Comparison of ENCODE assay signal across 8 mouse cellular contexts in genomic region chr16:92696411-92697015, GRCm38 (mm10).
A peak's percentile ranks its signal among the peaks of the same experiment; 100 is the strongest.
DNase-seq lines count a peak whose midpoint lies in the region; ATAC-seq lines count a peak whose summit lies in the region.

No protein-coding gene starts in this region.

- no peaks in the 10 kb centered on the region for H3K36me3 ChIP-seq in embryonic facial prominence, embryonic 14.5 days (ENCODE audit: control insufficient read depth, insufficient read depth, low read length)
- no peaks in the 10 kb centered on the region for H3K36me3 ChIP-seq in heart, embryonic 13.5 days
- no peaks in the 10 kb centered on the region for H3K36me3 ChIP-seq in kidney, embryonic 16.5 days (ENCODE audit: insufficient read depth, low read length)

- H3K4me3 ChIP-seq in embryonic facial prominence, embryonic 14.5 days (ENCODE audit: low read depth, low read length) = peak overlapping the region; percentile 61
- peak overlapping the region; percentile 69 for H3K4me3 ChIP-seq in heart, embryonic 13.5 days
- H3K4me3 ChIP-seq in kidney, embryonic 16.5 days (ENCODE audit: low read length) = peak overlapping the region; percentile 66

- DNase-seq in urinary bladder, postnatal 14 days (ENCODE audit: low spot score) = peak; percentile 62
- no peak for DNase-seq in urinary bladder, postnatal 4 days (ENCODE audit: low spot score in 2 of 2)
- DNase-seq in embryonic facial prominence, embryonic 14.5 days (ENCODE audit: low spot score) = peak; percentile 71
- DNase-seq in lung, postnatal 4 days = peak; percentile 71 to 72
- peak; percentile 59 to 72 for DNase-seq in spleen, postnatal 10 days (ENCODE audit: low spot score in 2 of 2)
- DNase-seq in cerebellum, adult 18-20 months = no peak

- H3K27me3 ChIP-seq in embryonic facial prominence, embryonic 14.5 days (replicated peaks; ENCODE audit: control insufficient read depth, insufficient read depth, low read length) = 0 out of 2 replicates have a peak, but pooled peaks cover 13% of the 10 kb centered on the region
- peaks cover 74% of the 10 kb centered on the region for H3K27me3 ChIP-seq in heart, embryonic 13.5 days (replicated peaks)
- H3K27me3 ChIP-seq in kidney, embryonic 16.5 days (ENCODE audit: insufficient read depth, low read length) = peaks cover 57% of the 10 kb centered on the region

- peak overlapping the region; percentile 91 for H3K27ac ChIP-seq in embryonic facial prominence, embryonic 14.5 days (replicated peaks; ENCODE audit: low read depth, low read length)
- H3K27ac ChIP-seq in heart, embryonic 13.5 days (replicated peaks) = no peak overlapping the region
- no peak overlapping the region for H3K27ac ChIP-seq in kidney, embryonic 16.5 days (ENCODE audit: low read length)

- peak overlapping the region; percentile 82 for H3K9ac ChIP-seq in embryonic facial prominence, embryonic 14.5 days (ENCODE audit: low read depth, low read length)
- peak overlapping the region; percentile 68 for H3K9ac ChIP-seq in heart, embryonic 13.5 days
- H3K9ac ChIP-seq in kidney, embryonic 16.5 days (replicated peaks; ENCODE audit: low read length) = 0 out of 2 replicates have a peak overlapping the region, but pooled peaks have one; percentile 35

- peak overlapping the region; percentile 98 for H3K4me2 ChIP-seq in embryonic facial prominence, embryonic 14.5 days (ENCODE audit: low read depth, low read length)
- peak overlapping the region; percentile 100 for H3K4me2 ChIP-seq in heart, embryonic 13.5 days
- H3K4me2 ChIP-seq in kidney, embryonic 16.5 days (replicated peaks; ENCODE audit: low read depth, low read length) = peak overlapping the region; percentile 100

- peaks cover 16% of the 10 kb centered on the region for H3K4me1 ChIP-seq in embryonic facial prominence, embryonic 14.5 days (ENCODE audit: control insufficient read depth, insufficient read depth, low read length)
- peaks cover 47% of the 10 kb centered on the region for H3K4me1 ChIP-seq in heart, embryonic 13.5 days
- H3K4me1 ChIP-seq in kidney, embryonic 16.5 days (ENCODE audit: insufficient read depth, low read length) = peaks cover 33% of the 10 kb centered on the region

- under 1% methylated on average over 24 of the region's 24 CpGs for WGBS in embryonic facial prominence, embryonic 14.5 days
- WGBS in heart, embryonic 13.5 days = under 1% methylated on average over 24 of the region's 24 CpGs
- under 1% methylated on average over 24 of the region's 24 CpGs for WGBS in kidney, embryonic 16.5 days

- H3K9me3 ChIP-seq in embryonic facial prominence, embryonic 14.5 days (ENCODE audit: control insufficient read depth, low read length) = no peaks in the 10 kb centered on the region
- no peaks in the 10 kb centered on the region for H3K9me3 ChIP-seq in heart, embryonic 13.5 days
- no peaks in the 10 kb centered on the region for H3K9me3 ChIP-seq in kidney, embryonic 16.5 days (ENCODE audit: low read length)

- peak; percentile 6; the same call in 1 of the 2 replicates for ATAC-seq in embryonic facial prominence, embryonic 14.5 days (ENCODE audit: low read depth)
- no peak for ATAC-seq in heart, embryonic 13.5 days (ENCODE audit: extremely low read depth, insufficient number of reproducible peaks, low FRiP score, low TSS enrichment)
- ATAC-seq in kidney, embryonic 16.5 days (ENCODE audit: low FRiP score, low TSS enrichment) = no peak

Comparison
In these comparisons a context has a peak if more than half of its experiments do, and no peak if none do; other contexts are left out.
1. DNase-seq: peak in urinary bladder, postnatal 14 days (single experiment), embryonic facial prominence, embryonic 14.5 days (single experiment), lung, postnatal 4 days (2 of 2) and spleen, postnatal 10 days (2 of 2); none in urinary bladder, postnatal 4 days (0 of 2) and cerebellum, adult 18-20 months (0 of 2).
2. Peak in every context shown above with its lines, with median percentiles within 50 percentile points of each other: H3K4me2 ChIP-seq, H3K4me3 ChIP-seq and H3K9ac ChIP-seq.